Mouse (Mus musculus) limb, embryonic 10.5 days (tissue): Measurements from ENCODE around the gene Glod5. TPM values are rescaled to one million over a fixed set of nuclear protein-coding genes. Genes with fewer than 3 reads are reported as not detected.

Experiments used
- DNase-seq: peaks from one replicate; pipeline ENCODE4 v3.0.0-alpha.2; 2017; ENCODE audit warnings: low spot score
- H3K27ac ChIP-seq: fragments of 300-500 bp; sonication (generic); 2 replicates; pipeline ENCODE4 v1.5.1; 2016; ENCODE audit warnings: mild to moderate bottlenecking
- H3K27me3 ChIP-seq: fragments of 300-500 bp; sonication (generic); 2 replicates; pipeline ENCODE4 v1.6.1; 2016; ENCODE audit warnings: low read depth, mild to moderate bottlenecking; ENCODE audit not compliant: poor library complexity, severe bottlenecking
- H3K36me3 ChIP-seq: fragments of 300-500 bp; sonication (generic); 2 replicates; pipeline ENCODE4 v1.6.1; 2016; ENCODE audit warnings: mild to moderate bottlenecking, moderate library complexity
- H3K4me1 ChIP-seq: fragments of 300-500 bp; sonication (generic); 2 replicates; pipeline ENCODE4 v1.6.1; 2016
- H3K4me3 ChIP-seq: fragments of 300-500 bp; sonication (generic); 2 replicates; pipeline ENCODE4 v1.5.1; 2016; ENCODE audit warnings: mild to moderate bottlenecking, moderate library complexity
- H3K9me3 ChIP-seq: fragments of 300-500 bp; sonication (generic); replicated peaks from 2 replicates; pipeline ENCODE4 v1.6.1; 2016; ENCODE audit warnings: mild to moderate bottlenecking
- WGBS: fragments of 180-500 bp; shearing (Covaris S2); methylation state at CpG from one replicate; pipeline ENCODE4 v1.1.7; 2016; 5-methylcytosine and 5-hydroxymethylcytosine counted together
- polyA plus RNA-seq: library from polyadenylated mRNA; unstranded; fragments of >200 nt; fragmentation: Nextera tagmentation; extraction: Ambion mirVana; gene quantifications from 2 replicates; pipeline ENCODE4 v1.2.1, GENCODE M21; 2016

The Glod5 gene
- polyA plus RNA-seq, 1 experiment from 2014 or later, result not detected

DNA sequence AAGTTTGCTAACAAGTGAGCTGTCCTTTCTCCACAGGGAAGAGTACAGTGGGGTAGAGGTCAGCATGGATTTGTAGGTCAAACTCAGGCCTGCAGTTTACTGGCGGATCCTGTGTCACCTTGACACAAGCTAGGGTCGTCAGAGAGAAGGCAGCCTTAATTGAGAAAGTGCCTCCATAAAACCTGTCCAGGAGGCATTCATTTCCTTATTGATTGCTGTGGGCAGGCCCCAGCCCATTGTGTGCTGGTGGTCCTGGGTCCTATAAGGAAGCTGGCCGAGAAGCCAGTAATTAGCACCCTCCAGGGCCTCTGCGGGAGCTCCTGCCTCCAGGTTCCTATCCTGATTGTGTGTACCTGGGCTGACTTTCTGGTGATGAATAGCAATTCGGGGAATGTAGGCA lies 16.3 kb downstream of the Glod5 start:
- WGBS, result 16% methylated on average over 5 of the region's 5 CpGs
- H3K36me3 ChIP-seq, result no peaks in the 10 kb centered on the region
- no peak overlapping the region for H3K27ac ChIP-seq
- no peak for DNase-seq
- no peaks in the 10 kb centered on the region for H3K27me3 ChIP-seq
- no peaks in the 10 kb centered on the region for H3K9me3 ChIP-seq
- no peak overlapping the region for H3K4me3 ChIP-seq
- peaks cover 7% of the 10 kb centered on the region; the same call in 1 of the 2 replicates for H3K4me1 ChIP-seq

DNA sequence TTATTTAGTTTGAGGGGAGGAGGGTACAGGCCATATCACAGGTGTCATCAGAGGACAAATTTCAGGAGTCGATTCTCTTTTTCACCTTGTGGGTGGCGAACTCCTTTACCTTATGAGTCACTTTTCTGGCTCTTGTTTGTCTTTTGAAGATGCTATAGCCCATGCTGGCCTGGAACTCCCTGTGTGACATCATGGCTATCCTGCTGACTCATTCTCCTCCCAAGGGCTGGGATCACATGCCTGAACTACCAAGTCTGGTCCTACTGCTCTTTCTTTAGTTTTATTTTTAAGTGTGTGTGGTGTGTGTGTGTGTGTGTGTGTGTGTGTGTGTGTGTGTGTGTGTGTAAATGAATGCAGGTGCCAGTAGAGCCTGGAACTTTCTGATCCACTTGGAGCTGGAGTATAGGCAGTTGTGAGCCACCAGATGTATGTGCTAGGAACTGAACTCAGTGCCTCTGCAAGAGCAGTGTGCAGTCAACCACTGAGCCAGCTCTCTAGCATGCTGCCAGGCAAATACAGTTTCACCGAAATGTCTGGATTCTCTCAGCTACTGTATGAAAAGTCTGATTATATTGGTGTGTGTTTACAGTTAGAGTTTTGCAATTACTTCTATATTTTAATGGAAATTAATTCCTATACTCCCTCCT lies 17.6 kb downstream of the Glod5 start:
- no peaks in the 10 kb centered on the region for H3K36me3 ChIP-seq
- H3K27me3 ChIP-seq, result no peaks in the 10 kb centered on the region
- H3K9me3 ChIP-seq, result no peaks in the 10 kb centered on the region
- peaks cover 7% of the 10 kb centered on the region; the same call in 1 of the 2 replicates for H3K4me1 ChIP-seq
- no peak for DNase-seq
- no peak overlapping the region for H3K27ac ChIP-seq
- 84% methylated on average over 3 of the region's 3 CpGs for WGBS
- no peak overlapping the region for H3K4me3 ChIP-seq

DNA sequence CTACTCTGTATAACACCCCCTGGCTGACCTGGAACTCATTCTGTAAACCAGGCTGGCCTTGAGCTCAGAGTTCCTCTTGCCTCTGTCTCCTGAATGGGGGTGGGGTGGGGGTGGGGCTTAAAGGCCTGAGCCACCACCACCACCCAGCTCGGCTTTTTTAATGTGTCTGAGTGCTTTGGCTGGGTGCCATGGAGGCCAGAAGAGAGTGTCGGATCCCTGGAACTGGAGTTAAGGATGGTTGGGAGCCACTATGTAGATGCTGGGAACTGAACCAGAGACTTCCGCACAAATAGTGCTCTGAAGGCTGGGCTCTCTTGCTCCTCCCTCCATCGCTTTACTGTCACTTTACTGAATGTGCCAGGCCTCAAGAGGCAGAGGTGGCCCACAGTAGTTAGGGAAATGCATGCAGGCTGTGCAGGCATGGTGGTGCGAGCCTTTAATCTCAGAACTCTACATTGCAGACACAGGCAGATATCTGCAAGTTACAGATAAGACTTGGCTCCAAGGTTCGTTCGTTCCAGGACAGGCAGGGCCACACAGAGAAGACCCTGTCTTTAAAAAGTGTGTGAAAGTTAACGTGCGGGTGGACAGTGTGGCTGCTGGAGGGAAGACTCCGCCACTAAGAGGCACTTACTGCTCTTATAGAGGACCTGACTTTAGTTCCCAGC lies 25.1 kb downstream of the Glod5 start:
- WGBS, result 69% methylated on average over 10 of the region's 10 CpGs
- no peaks in the 10 kb centered on the region for H3K9me3 ChIP-seq
- DNase-seq, result no peak

DNA sequence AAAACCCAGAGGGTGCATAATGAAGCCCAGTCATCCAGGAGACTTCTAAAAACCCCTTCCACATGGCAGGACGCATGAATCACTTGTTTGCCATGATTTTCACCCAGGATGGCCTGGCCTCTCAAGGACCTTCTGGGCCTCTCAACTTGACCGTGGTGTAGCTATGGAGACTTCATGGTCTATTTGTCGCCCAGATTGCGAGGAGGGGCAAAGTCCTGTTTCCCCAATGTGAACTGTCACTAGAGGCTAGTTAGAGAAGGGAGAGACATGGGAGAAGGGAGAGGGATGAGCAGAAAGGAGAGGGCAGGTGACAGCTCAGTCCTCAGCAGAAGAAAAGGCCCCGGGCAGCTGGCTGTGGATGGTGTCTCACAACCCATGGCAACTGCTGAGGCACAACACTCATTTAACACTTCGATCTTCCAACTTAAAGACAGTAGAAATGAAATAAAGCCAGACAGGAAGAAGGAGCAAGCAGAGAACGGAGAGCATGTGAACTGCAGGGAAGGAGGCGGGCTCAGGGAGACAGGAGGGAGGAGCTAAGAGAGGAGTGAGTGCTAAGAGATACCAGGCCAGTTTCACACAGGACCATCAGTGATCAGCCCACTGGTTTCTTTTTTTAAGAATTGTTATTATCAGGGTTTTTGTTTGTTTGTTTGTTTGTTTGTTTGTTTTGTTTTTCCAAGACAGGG lies 25.8 kb downstream of the Glod5 start:
- Histone ChIP-seq H3K4me3 (no peak overlapping the region), H3K36me3 (no peaks in the 10 kb centered on the region), H3K4me1 (no peaks in the 10 kb centered on the region), H3K9me3 (no peaks in the 10 kb centered on the region), H3K27me3 (no peaks in the 10 kb centered on the region), H3K27ac (no peak overlapping the region)
- no peak for DNase-seq
- WGBS, result 62% methylated on average over 8 of the region's 8 CpGs

More for the DNA sequence above, 25.1 kb downstream of the Glod5 start:
- Histone ChIP-seq H3K4me1 (no peaks in the 10 kb centered on the region), H3K27ac (no peak overlapping the region), H3K36me3 (no peaks in the 10 kb centered on the region), H3K27me3 (no peaks in the 10 kb centered on the region), H3K4me3 (no peak overlapping the region)

- Histone ChIP-seq H3K36me3 (no peaks in the 10 kb centered on the region), H3K9me3 (no peaks in the 10 kb centered on the region), H3K4me3 (no peak overlapping the region), H3K4me1 (no peaks in the 10 kb centered on the region), H3K27ac (no peak overlapping the region), H3K27me3 (no peaks in the 10 kb centered on the region)
- 90% methylated on average over 7 of the region's 7 CpGs for WGBS
- DNase-seq, result no peak
Observed at GRCm38 (mm10) chrX:7981368-7981767, 36.9 kb downstream of the Glod5 start.

DNA sequence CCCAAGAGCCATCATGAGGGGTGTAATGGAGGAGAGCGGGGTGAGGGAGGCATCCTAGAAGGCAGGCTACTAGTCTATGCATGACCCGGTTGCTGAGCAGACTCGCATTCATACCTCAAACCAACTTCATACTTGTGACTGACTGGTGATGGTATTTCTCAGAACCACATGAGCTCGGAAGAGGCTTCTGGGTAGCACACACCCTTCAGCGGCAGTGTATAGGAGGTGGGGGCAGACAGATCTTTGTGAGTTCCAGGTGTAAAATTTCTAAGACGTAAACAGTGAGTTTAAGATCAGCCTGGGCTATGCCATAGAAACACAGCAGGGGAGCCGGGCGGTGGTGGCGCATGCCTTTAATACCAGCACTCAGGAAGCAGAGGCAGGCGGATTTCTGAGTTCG lies 40.4 kb downstream of the Glod5 start, which contains the start of gene Gata1:
Gene Gata1 (minus strand): TSS at position 180 of the 400 bp plus-strand sequence.
- Histone ChIP-seq H3K36me3 (no peaks in the 10 kb centered on the region), H3K27me3 (no peaks in the 10 kb centered on the region), H3K9me3 (no peaks in the 10 kb centered on the region), H3K27ac (no peak within 1 kb of the TSS), H3K4me1 (no peaks in the 10 kb centered on the region), H3K4me3 (no peak within 1 kb of the TSS)
- no peak for DNase-seq
- 92% methylated on average over 11 of the region's 11 CpGs for WGBS

- Histone ChIP-seq H3K9me3 (no peaks in the 10 kb centered on the region), H3K36me3 (no peaks in the 10 kb centered on the region), H3K27ac (no peak overlapping the region), H3K4me1 (no peaks in the 10 kb centered on the region), H3K4me3 (no peak overlapping the region), H3K27me3 (no peaks in the 10 kb centered on the region)
- DNase-seq, result no peak
- whole genome bisulfite sequencing, result 63% methylated on average over 4 of the region's 4 CpGs
Observed at GRCm38 (mm10) chrX:7971292-7971691, 47.0 kb downstream of the Glod5 start.

DNA sequence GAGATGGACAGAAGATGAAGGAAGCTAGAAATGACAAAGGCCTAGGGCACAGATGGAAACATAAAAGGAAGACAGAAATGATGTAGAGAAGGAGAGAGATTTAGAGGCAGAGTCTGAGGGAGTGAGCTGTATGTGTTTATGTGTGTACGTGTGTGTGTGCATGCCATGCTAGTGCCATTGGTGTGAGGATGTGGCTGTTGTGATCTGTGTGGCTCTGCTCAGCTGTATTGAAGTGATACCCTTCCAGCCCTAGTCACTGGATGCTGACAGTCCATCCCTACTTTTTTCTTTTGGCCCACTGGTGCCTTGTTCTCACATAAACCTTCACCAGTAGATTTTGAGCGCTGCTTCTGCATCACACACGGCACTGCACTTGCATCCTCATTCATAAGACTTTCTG lies 49.4 kb downstream of the Glod5 start:
- WGBS, result 87% methylated on average over 3 of the region's 3 CpGs
- H3K4me1 ChIP-seq, result no peaks in the 10 kb centered on the region
- DNase-seq, result no peak

GRCm38 (mm10) chrX:7968226-7968625 lies 50.1 kb downstream of the Glod5 start:
- no peaks in the 10 kb centered on the region for H3K36me3 ChIP-seq
- WGBS, result 89% methylated on average over 8 of the region's 8 CpGs
- H3K4me3 ChIP-seq, result no peak overlapping the region
- no peaks in the 10 kb centered on the region for H3K4me1 ChIP-seq
- H3K27ac ChIP-seq, result no peak overlapping the region
- no peaks in the 10 kb centered on the region for H3K27me3 ChIP-seq
- H3K9me3 ChIP-seq, result no peaks in the 10 kb centered on the region
- no peak for DNase-seq

More for the DNA sequence above, 49.4 kb downstream of the Glod5 start:
- no peak overlapping the region for H3K4me3 ChIP-seq
- H3K27me3 ChIP-seq, result no peaks in the 10 kb centered on the region
- H3K9me3 ChIP-seq, result no peaks in the 10 kb centered on the region
- no peaks in the 10 kb centered on the region for H3K36me3 ChIP-seq
- H3K27ac ChIP-seq, result no peak overlapping the region

DNA sequence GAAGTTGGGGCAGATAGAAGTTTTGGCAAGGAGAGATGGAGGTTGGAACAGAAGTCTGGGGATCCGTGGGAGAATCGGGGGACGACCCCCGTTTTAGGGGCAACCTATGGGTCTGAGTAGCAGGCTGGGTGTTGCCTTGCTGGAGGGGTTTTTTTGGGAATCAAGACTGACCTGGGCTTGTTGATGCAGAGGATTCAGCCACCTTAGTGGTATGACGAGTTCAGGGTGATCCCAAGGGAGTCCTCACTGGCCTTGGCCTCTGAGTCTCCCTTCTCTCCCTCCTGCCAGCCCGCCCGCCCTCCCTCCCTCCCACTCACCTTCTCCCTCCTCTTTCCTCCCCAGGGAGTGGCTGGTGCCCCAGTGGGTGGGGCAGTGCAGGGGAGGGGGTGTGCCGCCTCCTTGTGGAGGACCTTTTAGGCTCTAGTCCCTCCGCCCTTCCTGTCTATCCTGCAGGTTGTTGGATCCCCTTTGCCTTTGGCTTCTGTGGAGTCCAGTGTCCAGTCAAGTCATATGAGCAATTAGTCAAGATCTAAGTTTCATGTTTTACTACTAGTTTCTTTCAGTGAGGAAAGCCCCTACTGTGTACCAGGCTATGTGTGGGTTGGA lies 50.6 kb downstream of the Glod5 start:
- Histone ChIP-seq H3K27me3 (no peaks in the 10 kb centered on the region), H3K4me3 (no peak overlapping the region), H3K9me3 (no peaks in the 10 kb centered on the region), H3K27ac (no peak overlapping the region), H3K36me3 (no peaks in the 10 kb centered on the region), H3K4me1 (no peaks in the 10 kb centered on the region)
- DNase-seq, result no peak
- 75% methylated on average over 7 of the region's 9 CpGs for WGBS

GRCm38 (mm10) chrX:7966161-7966560 lies 52.1 kb downstream of the Glod5 start:
- no peak overlapping the region for H3K4me3 ChIP-seq
- H3K36me3 ChIP-seq, result no peaks in the 10 kb centered on the region
- H3K9me3 ChIP-seq, result no peaks in the 10 kb centered on the region
- no peak overlapping the region for H3K27ac ChIP-seq
- WGBS, result 76% methylated on average over 4 of the region's 4 CpGs
- no peak for DNase-seq
- no peaks in the 10 kb centered on the region for H3K27me3 ChIP-seq
- no peaks in the 10 kb centered on the region for H3K4me1 ChIP-seq

GRCm38 (mm10) chrX:7963829-7964626 lies 54.3 kb downstream of the Glod5 start:
- Histone ChIP-seq H3K4me3 (no peak overlapping the region), H3K4me1 (no peaks in the 10 kb centered on the region), H3K27ac (no peak overlapping the region), H3K36me3 (no peaks in the 10 kb centered on the region), H3K9me3 (no peaks in the 10 kb centered on the region), H3K27me3 (no peaks in the 10 kb centered on the region)
- WGBS, result 77% methylated on average over 7 of the region's 7 CpGs
- DNase-seq, result no peak
